In genomic region chr14:74205011-74205410, GRCm38 (mm10) we compare ENCODE assay signal across 20 mouse cellular contexts.
DNase-seq lines count a peak whose midpoint lies in the region; ATAC-seq and TF ChIP-seq lines count a peak whose summit lies in the region.
"Had no signal": no experiment of that assay in that cellular context is flagged by ENCODE, and none has a peak within 500 bp of the region (broad histone marks: within the 10 kb centered on the region; RNA-seq: fewer than 3 reads in every experiment).

No protein-coding gene starts in this region.

- H3K36me3 ChIP-seq in forebrain, postnatal 0 days (ENCODE audit: insufficient read depth), result no peaks in the 10 kb centered on the region
- no peaks in the 10 kb centered on the region for H3K36me3 ChIP-seq in midbrain, embryonic 15.5 days (replicated peaks)
- H3K36me3 ChIP-seq: embryonic facial prominence, embryonic 13.5 days; hindbrain, embryonic 13.5 days had no signal

- no peaks in the 10 kb centered on the region for H3K4me1 ChIP-seq in forebrain, postnatal 0 days (ENCODE audit: insufficient read depth)
- H3K4me1 ChIP-seq in midbrain, embryonic 15.5 days, result no peaks in the 10 kb centered on the region
- H3K4me1 ChIP-seq: embryonic facial prominence, embryonic 13.5 days; hindbrain, embryonic 13.5 days had no signal

- no peak overlapping the region for H3K9ac ChIP-seq in forebrain, postnatal 0 days
- no peak overlapping the region for H3K9ac ChIP-seq in midbrain, embryonic 15.5 days
- H3K9ac ChIP-seq: embryonic facial prominence, embryonic 13.5 days; hindbrain, embryonic 13.5 days had no signal

- no peaks in the 10 kb centered on the region for H3K27me3 ChIP-seq in Patski
- H3K27me3 ChIP-seq in forebrain, postnatal 0 days (ENCODE audit: insufficient read depth, low read length), result no peaks in the 10 kb centered on the region
- no peaks in the 10 kb centered on the region for H3K27me3 ChIP-seq in midbrain, embryonic 15.5 days (replicated peaks)
- H3K27me3 ChIP-seq: embryonic facial prominence, embryonic 13.5 days; hindbrain, embryonic 13.5 days had no signal

- in situ Hi-C loops in Patski (cut with MboI; ENCODE audit: low pct_unique_long_range_greater_than_20kb), result no loop called here

- POLR2A ChIA-PET in Patski (lab: Charles Lee), result no interaction called here

- no peak overlapping the region for H3K4me2 ChIP-seq in forebrain, postnatal 0 days (ENCODE audit: low read depth)
- H3K4me2 ChIP-seq in midbrain, embryonic 15.5 days, result no peak overlapping the region
- H3K4me2 ChIP-seq: embryonic facial prominence, embryonic 13.5 days; hindbrain, embryonic 13.5 days had no signal

- CTCF ChIA-PET in Patski (lab: Charles Lee), result interaction anchor here (1.2 to 1.6 kb wide), 2 partner anchors 9 to 10 kb away, joined by 3 to 4 read pairs; no protein-coding TSS in a partner anchor

- no peak for DNase-seq in frontal cortex, postnatal 25 days (ENCODE audit: low spot score in 2 of 2)
- DNase-seq in Muller cell, postnatal 12 days (ENCODE audit: inconsistent ontology term), result peak; percentile 44
- peak; percentile 22 for DNase-seq in Patski (ENCODE audit: low read depth, low spot score)
- peak; percentile 23 for DNase-seq in forebrain, postnatal 0 days
- DNase-seq: adrenal gland, postnatal 10 days; cerebellum, adult 18-20 months; cerebellum, adult 9-11 months; cerebellum, postnatal 36 days; gastrocnemius, adult 2 months; gastrocnemius, postnatal 25 days; heart, adult 11 months; heart, postnatal 10 days; heart, postnatal 4 days; kidney, adult 11 months had no signal

- ATAC-seq in frontal cortex, adult (ENCODE audit: low TSS enrichment), result peak; percentile 87
- peak; percentile 51 for ATAC-seq in Patski
- peak; percentile 65 for ATAC-seq in forebrain, postnatal 0 days
- ATAC-seq in midbrain, embryonic 15.5 days (replicated peaks), result no peak
- no peak for ATAC-seq in granulocyte monocyte progenitor cell, adult 5-6 weeks (replicated peaks; ENCODE audit: poor library complexity, severe bottlenecking)
- ATAC-seq: hindbrain, postnatal 0 days had no signal

- no peaks in the 10 kb centered on the region for H3K9me3 ChIP-seq in forebrain, postnatal 0 days (ENCODE audit: low read length)
- no peaks in the 10 kb centered on the region for H3K9me3 ChIP-seq in midbrain, embryonic 15.5 days
- H3K9me3 ChIP-seq: embryonic facial prominence, embryonic 13.5 days; hindbrain, embryonic 13.5 days had no signal

- 45% methylated on average over 1 of the region's 1 CpGs for WGBS in forebrain, postnatal 0 days
- 88% methylated on average over 1 of the region's 1 CpGs for WGBS in midbrain, embryonic 15.5 days

- no peak overlapping the region for H3K4me3 ChIP-seq in forebrain, postnatal 0 days (ENCODE audit: low read depth, low read length)
- no peak overlapping the region for H3K4me3 ChIP-seq in midbrain, embryonic 15.5 days
- H3K4me3 ChIP-seq: embryonic facial prominence, embryonic 13.5 days; gastrocnemius, adult 2 months; hindbrain, embryonic 13.5 days had no signal

- no peak for TF ChIP-seq CTCF in Patski (IDR thresholded peaks at IDR 0.05)
- no peak for TF ChIP-seq CTCF in forebrain, postnatal 0 days (IDR thresholded peaks at IDR 0.05; ENCODE audit: low read depth)

- no peak overlapping the region for H3K27ac ChIP-seq in forebrain, postnatal 0 days (ENCODE audit: low read depth, low read length)
- no peak overlapping the region for H3K27ac ChIP-seq in midbrain, embryonic 15.5 days
- H3K27ac ChIP-seq: embryonic facial prominence, embryonic 13.5 days; gastrocnemius, adult 2 months; hindbrain, embryonic 13.5 days; hindbrain, postnatal 0 days had no signal

Comparison
In these comparisons a context has a peak if more than half of its experiments do, and no peak if none do; other contexts are left out.
1. ATAC-seq: peak in frontal cortex, adult (single experiment), Patski (single experiment) and forebrain, postnatal 0 days (single experiment); none in midbrain, embryonic 15.5 days (single experiment) and granulocyte monocyte progenitor cell, adult 5-6 weeks (single experiment).
2. DNase-seq: peak in Muller cell, postnatal 12 days (single experiment), Patski (single experiment) and forebrain, postnatal 0 days (single experiment); none in frontal cortex, postnatal 25 days (0 of 2).